Mouse (Mus musculus): Measurements from ENCODE around the gene Gm42421. TPM values are rescaled to one million over a fixed set of nuclear protein-coding genes. Genes with fewer than 3 reads are reported as not detected.
A peak's percentile ranks its signal among the peaks of the same experiment; 100 is the strongest.

Gm42421 gene
- 0.87 and 1.9 TPM in 2 replicates for polyA plus RNA-seq (2016; fragmentation: Nextera tagmentation; extraction: Ambion mirVana)

GRCm38 (mm10) chr5:143927875-143928274 is at the start of gene Gm42421:
Gm42421 (plus strand) TSS chr5:143928175.
- H3K4me3 ChIP-seq (replicated peaks), result no peak within 1 kb of the TSS
- H3K4me1 ChIP-seq, result no peaks in the 10 kb centered on the region
- no peak within 1 kb of the TSS for H3K27ac ChIP-seq
- H3K9ac ChIP-seq, result no peak within 1 kb of the TSS
- H3K27me3 ChIP-seq, result no peaks in the 10 kb centered on the region
- no peak for ATAC-seq (ENCODE audit: low FRiP score)
- no peak within 1 kb of the TSS for H3K4me2 ChIP-seq
- WGBS, result 94% methylated on average over 8 of the region's 8 CpGs
- no peaks in the 10 kb centered on the region for H3K9me3 ChIP-seq
- H3K36me3 ChIP-seq (replicated peaks), result peaks cover 79% of the 10 kb centered on the region

- Histone ChIP-seq H3K4me3 (replicated peaks) (no peak overlapping the region), H3K4me1 (no peaks in the 10 kb centered on the region), H3K9me3 (peaks cover 5% of the 10 kb centered on the region; the same call in 1 of the 2 replicates), H3K4me2 (no peak overlapping the region), H3K9ac (no peak overlapping the region), H3K36me3 (replicated peaks) (peaks cover 92% of the 10 kb centered on the region), H3K27ac (no peak overlapping the region), H3K27me3 (no peaks in the 10 kb centered on the region)
- WGBS, result 95% methylated on average over 3 of the region's 3 CpGs
- ATAC-seq (ENCODE audit: low FRiP score), result no peak
These were observed 42.7 kb upstream of the Gm42421 start for GRCm38 (mm10) chr5:143885274-143885673.

- no peak overlapping the region for H3K9ac ChIP-seq
- peaks cover 4% of the 10 kb centered on the region; the same call in 1 of the 2 replicates for H3K9me3 ChIP-seq
- H3K27ac ChIP-seq, result no peak overlapping the region
- H3K27me3 ChIP-seq, result no peaks in the 10 kb centered on the region
- H3K4me3 ChIP-seq (replicated peaks), result no peak overlapping the region
- no peak for ATAC-seq (ENCODE audit: low FRiP score)
- H3K4me1 ChIP-seq, result no peaks in the 10 kb centered on the region
- peaks cover 64% of the 10 kb centered on the region for H3K36me3 ChIP-seq (replicated peaks)
- WGBS, result 93% methylated on average over 6 of the region's 6 CpGs
- H3K4me2 ChIP-seq, result no peak overlapping the region
These were observed 37.2 kb upstream of the Gm42421 start for GRCm38 (mm10) chr5:143890741-143891140.

- H3K9me3 ChIP-seq, result no peaks in the 10 kb centered on the region
- peaks cover 64% of the 10 kb centered on the region for H3K36me3 ChIP-seq (replicated peaks)
- no peak for ATAC-seq (ENCODE audit: low FRiP score)
- no peak overlapping the region for H3K9ac ChIP-seq
- H3K27ac ChIP-seq, result no peak overlapping the region
- H3K4me2 ChIP-seq, result no peak overlapping the region
- no peaks in the 10 kb centered on the region for H3K4me1 ChIP-seq
- 76% methylated on average over 9 of the region's 9 CpGs for WGBS
- H3K4me3 ChIP-seq (replicated peaks), result no peak overlapping the region
- no peaks in the 10 kb centered on the region for H3K27me3 ChIP-seq
These were observed 35.6 kb upstream of the Gm42421 start for GRCm38 (mm10) chr5:143892255-143892886.

GRCm38 (mm10) chr5:143893396-143893795 is 34.6 kb upstream of the Gm42421 start:
- peaks cover 65% of the 10 kb centered on the region for H3K36me3 ChIP-seq (replicated peaks)
- H3K27me3 ChIP-seq, result no peaks in the 10 kb centered on the region
- H3K4me3 ChIP-seq (replicated peaks), result no peak overlapping the region
- H3K9ac ChIP-seq, result no peak overlapping the region
- no peak overlapping the region for H3K27ac ChIP-seq
- H3K4me2 ChIP-seq, result no peak overlapping the region
- no peaks in the 10 kb centered on the region for H3K9me3 ChIP-seq
- no peak for ATAC-seq (ENCODE audit: low FRiP score)
- WGBS, result 82% methylated on average over 5 of the region's 5 CpGs
- no peaks in the 10 kb centered on the region for H3K4me1 ChIP-seq

GRCm38 (mm10) chr5:143897635-143898330 is 30.2 kb upstream of the Gm42421 start, which contains the start of gene Ankrd61:
Ankrd61 (minus strand) TSS chr5:143897685.
- H3K9ac ChIP-seq, result no peak within 1 kb of the TSS
- ATAC-seq (ENCODE audit: low FRiP score), result no peak

GRCm38 (mm10) chr5:143902111-143902510 is 25.9 kb upstream of the Gm42421 start:
- Histone ChIP-seq H3K4me1 (no peaks in the 10 kb centered on the region), H3K27ac (no peak overlapping the region), H3K9me3 (no peaks in the 10 kb centered on the region), H3K4me3 (replicated peaks) (no peak overlapping the region), H3K9ac (no peak overlapping the region), H3K27me3 (no peaks in the 10 kb centered on the region), H3K36me3 (replicated peaks) (peaks cover 90% of the 10 kb centered on the region), H3K4me2 (no peak overlapping the region)
- WGBS, result 91% methylated on average over 3 of the region's 3 CpGs
- ATAC-seq (ENCODE audit: low FRiP score), result no peak

More at GRCm38 (mm10) chr5:143897635-143898330, 30.2 kb upstream of the Gm42421 start, which contains the start of gene Ankrd61:
- peaks cover 71% of the 10 kb centered on the region for H3K36me3 ChIP-seq (replicated peaks)
- WGBS, result 90% methylated on average over 14 of the region's 14 CpGs
- no peak within 1 kb of the TSS for H3K27ac ChIP-seq
- H3K4me3 ChIP-seq (replicated peaks), result no peak within 1 kb of the TSS
- H3K4me1 ChIP-seq, result no peaks in the 10 kb centered on the region
- H3K9me3 ChIP-seq, result no peaks in the 10 kb centered on the region
- H3K27me3 ChIP-seq, result no peaks in the 10 kb centered on the region
- no peak within 1 kb of the TSS for H3K4me2 ChIP-seq

- 90% methylated on average over 4 of the region's 4 CpGs for WGBS
- Histone ChIP-seq H3K4me3 (replicated peaks) (no peak overlapping the region), H3K9ac (no peak overlapping the region), H3K27me3 (no peaks in the 10 kb centered on the region), H3K27ac (no peak overlapping the region), H3K9me3 (no peaks in the 10 kb centered on the region), H3K4me1 (peaks cover 12% of the 10 kb centered on the region), H3K4me2 (no peak overlapping the region), H3K36me3 (replicated peaks) (peaks cover 73% of the 10 kb centered on the region)
- no peak for ATAC-seq (ENCODE audit: low FRiP score)
These were observed 24.2 kb upstream of the Gm42421 start for GRCm38 (mm10) chr5:143903813-143904212.

- WGBS, result 91% methylated on average over 8 of the region's 8 CpGs
- no peak for ATAC-seq (ENCODE audit: low FRiP score)
- Histone ChIP-seq H3K36me3 (replicated peaks) (peaks cover 49% of the 10 kb centered on the region), H3K9me3 (no peaks in the 10 kb centered on the region), H3K9ac (no peak overlapping the region), H3K27ac (no peak overlapping the region), H3K4me3 (replicated peaks) (no peak overlapping the region), H3K27me3 (no peaks in the 10 kb centered on the region), H3K4me1 (peaks cover 25% of the 10 kb centered on the region), H3K4me2 (no peak overlapping the region)
These were observed 21.5 kb upstream of the Gm42421 start for GRCm38 (mm10) chr5:143906429-143906828.

- whole genome bisulfite sequencing, result 1% methylated on average over 9 of the region's 9 CpGs
- ATAC-seq (ENCODE audit: low FRiP score), result no peak
- Histone ChIP-seq H3K4me2 (peak overlapping the region; percentile 69), H3K27ac (peak overlapping the region; percentile 79; the same call in 1 of the 2 replicates), H3K4me1 (peaks cover 25% of the 10 kb centered on the region), H3K36me3 (replicated peaks) (peaks cover 24% of the 10 kb centered on the region), H3K4me3 (replicated peaks) (peak overlapping the region; percentile 69), H3K9me3 (no peaks in the 10 kb centered on the region), H3K9ac (peak overlapping the region; percentile 46), H3K27me3 (no peaks in the 10 kb centered on the region)
These were observed 19.0 kb upstream of the Gm42421 start for GRCm38 (mm10) chr5:143908926-143909325.

GRCm38 (mm10) chr5:143909417-143910400 is 18.3 kb upstream of the Gm42421 start, which contains the start of the genes Aimp2 and Pms2:
Aimp2 (minus strand) TSS chr5:143909847.
Pms2 (plus strand) TSS chr5:143909964.
- peak within 1 kb of the TSS; percentile 69 for H3K4me3 ChIP-seq (replicated peaks)
- peaks cover 25% of the 10 kb centered on the region for H3K4me1 ChIP-seq
- WGBS, result under 1% methylated on average over 70 of the region's 70 CpGs
- H3K9me3 ChIP-seq, result no peaks in the 10 kb centered on the region
- ATAC-seq (ENCODE audit: low FRiP score), result peak; percentile 99
- H3K27ac ChIP-seq, result peak within 1 kb of the TSS; percentile 79
- peaks cover 21% of the 10 kb centered on the region for H3K36me3 ChIP-seq (replicated peaks)
- no peaks in the 10 kb centered on the region for H3K27me3 ChIP-seq
- peak within 1 kb of the TSS; percentile 62 for H3K9ac ChIP-seq
- peak within 1 kb of the TSS; percentile 69 for H3K4me2 ChIP-seq

- ATAC-seq (ENCODE audit: low FRiP score), result no peak
- Histone ChIP-seq H3K27me3 (no peaks in the 10 kb centered on the region), H3K4me1 (peaks cover under 1% of the 10 kb centered on the region; the same call in 1 of the 2 replicates), H3K9ac (no peak overlapping the region), H3K4me3 (replicated peaks) (no peak overlapping the region), H3K27ac (no peak overlapping the region), H3K9me3 (no peaks in the 10 kb centered on the region), H3K36me3 (replicated peaks) (peaks cover 49% of the 10 kb centered on the region), H3K4me2 (no peak overlapping the region)
- WGBS, result 92% methylated on average over 9 of the region's 9 CpGs
These were observed 11.8 kb upstream of the Gm42421 start for GRCm38 (mm10) chr5:143916221-143916620.
